Mouse (Mus musculus) bone marrow, adult 2 months (tissue): ENCODE data around the gene Accs. TPM values are rescaled to one million over a fixed set of nuclear protein-coding genes. Genes with fewer than 3 reads are reported as not detected.

Source experiments
- H3K27ac ChIP-seq: fragments of 200-500 bp; 2 replicates; pipeline ENCODE4 v1.5.1; 2012; ENCODE audit warnings: low read depth, mild to moderate bottlenecking, control low read depth, inconsistent platforms, low read length; ENCODE audit not compliant: control insufficient read depth, poor library complexity, insufficient read depth
- H3K4me1 ChIP-seq: fragments of 200-500 bp; 2 replicates; pipeline ENCODE4 v1.6.1; 2011; ENCODE audit warnings: low read length; ENCODE audit not compliant: control insufficient read depth, insufficient read depth
- H3K4me3 ChIP-seq: fragments of 200-500 bp; replicated peaks from 2 replicates; pipeline ENCODE3; 2011; ENCODE audit warnings: mild to moderate bottlenecking, low read depth, low read length, control low read depth; ENCODE audit not compliant: control insufficient read depth
- CTCF ChIP-seq: fragments of 200-500 bp; IDR thresholded peaks from 2 replicates; pipeline ENCODE4 v1.5.1; 2011; ENCODE audit warnings: low read length, control low read depth; ENCODE audit not compliant: control insufficient read depth, insufficient read depth
- POLR2A ChIP-seq: fragments of 200-500 bp; IDR thresholded peaks from 2 replicates; pipeline ENCODE4 v1.6.1; 2011; ENCODE audit warnings: low read depth, mild to moderate bottlenecking, control low read depth, low read length, borderline replicate concordance; ENCODE audit not compliant: control insufficient read depth
- WGBS: fragments of 180-500 bp; shearing (Covaris S2); methylation state at CpG from one replicate; pipeline ENCODE4 v1.1.7; 2018; 5-methylcytosine and 5-hydroxymethylcytosine counted together
- polyA plus RNA-seq: library from polyadenylated mRNA; stranded (reverse); fragments of >200 nt; gene quantifications from 2 replicates; pipeline ENCODE4 v1.2.4, GENCODE M21; 2011; ENCODE audit warnings: low replicate concordance; ENCODE audit not compliant: missing spikeins, insufficient read depth, insufficient read length

The Accs gene
- polyA plus RNA-seq, 1 experiment, result 6.3 TPM

GRCm38 (mm10) chr2:93871411-93871925 is 21.7 kb upstream of the Accs start:
- TF ChIP-seq CTCF (no peak), POLR2A (no peak)
- Histone ChIP-seq H3K27ac (no peak overlapping the region), H3K4me1 (no peaks in the 10 kb centered on the region), H3K4me3 (no peak overlapping the region)
- 86% methylated on average over 4 of the region's 4 CpGs for WGBS

GRCm38 (mm10) chr2:93870842-93871241 is 21.1 kb upstream of the Accs start:
- H3K27ac ChIP-seq, result no peak overlapping the region
- H3K4me3 ChIP-seq, result no peak overlapping the region
- TF ChIP-seq POLR2A, result no peak
- TF ChIP-seq CTCF, result no peak
- H3K4me1 ChIP-seq, result no peaks in the 10 kb centered on the region
- 42% methylated on average over 4 of the region's 4 CpGs for WGBS

DNA sequence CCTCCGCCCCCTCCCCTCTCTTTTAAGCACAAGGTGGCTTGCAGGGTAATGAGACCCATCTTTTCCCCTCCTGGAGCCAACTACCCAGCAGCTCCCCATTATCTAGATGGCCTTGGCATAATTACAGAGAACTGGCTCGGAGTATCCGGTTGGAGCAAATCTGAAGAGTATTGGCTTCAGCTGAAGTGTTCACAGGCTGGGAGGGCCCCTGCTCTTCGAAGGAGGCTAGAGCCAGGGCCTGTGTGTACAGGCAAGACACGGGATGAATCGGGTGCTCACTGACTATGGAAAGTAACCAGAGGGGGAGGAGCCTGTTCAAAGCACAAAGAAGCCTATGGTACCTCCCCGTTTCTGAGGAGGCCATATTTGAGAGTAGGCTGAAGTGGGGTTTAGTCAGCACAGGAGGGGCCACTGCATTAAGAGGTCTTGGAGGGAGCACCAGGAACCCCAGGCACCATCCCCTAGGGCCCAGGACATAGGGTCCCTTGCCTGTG is 19.4 kb upstream of the Accs start, which contains the start of gene Accsl:
Gene Accsl (minus strand): TSS at position 51 of the 494 bp plus-strand sequence.
- TF ChIP-seq CTCF (no peak), POLR2A (no peak)
- Histone ChIP-seq H3K4me3 (no peak within 1 kb of the TSS), H3K27ac (no peak within 1 kb of the TSS), H3K4me1 (no peaks in the 10 kb centered on the region)
- WGBS, result 64% methylated on average over 7 of the region's 7 CpGs

DNA sequence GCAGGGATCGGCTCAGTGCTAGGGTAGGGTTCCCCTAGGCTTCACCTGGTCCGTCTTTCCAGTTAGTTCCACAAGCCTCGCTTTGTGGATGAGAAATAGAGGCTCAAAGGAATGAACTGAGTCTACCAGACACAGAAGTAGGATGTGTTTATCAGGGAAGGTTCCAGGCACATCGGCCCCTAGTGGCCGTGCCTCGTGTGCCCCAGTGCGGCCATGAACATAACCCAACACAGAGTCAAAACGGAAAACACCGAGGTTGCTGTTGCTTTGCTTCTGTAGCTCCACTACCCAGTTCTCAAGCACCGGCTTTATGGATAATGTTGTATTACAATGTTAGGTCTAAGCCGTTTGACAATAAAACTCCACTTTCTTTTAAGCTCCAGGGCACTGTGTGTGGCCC is 18.8 kb upstream of the Accs start:
- TF ChIP-seq CTCF (no peak), POLR2A (no peak)
- H3K27ac ChIP-seq, result no peak overlapping the region
- H3K4me1 ChIP-seq, result no peaks in the 10 kb centered on the region
- H3K4me3 ChIP-seq, result no peak overlapping the region
- 85% methylated on average over 11 of the region's 11 CpGs for WGBS

DNA sequence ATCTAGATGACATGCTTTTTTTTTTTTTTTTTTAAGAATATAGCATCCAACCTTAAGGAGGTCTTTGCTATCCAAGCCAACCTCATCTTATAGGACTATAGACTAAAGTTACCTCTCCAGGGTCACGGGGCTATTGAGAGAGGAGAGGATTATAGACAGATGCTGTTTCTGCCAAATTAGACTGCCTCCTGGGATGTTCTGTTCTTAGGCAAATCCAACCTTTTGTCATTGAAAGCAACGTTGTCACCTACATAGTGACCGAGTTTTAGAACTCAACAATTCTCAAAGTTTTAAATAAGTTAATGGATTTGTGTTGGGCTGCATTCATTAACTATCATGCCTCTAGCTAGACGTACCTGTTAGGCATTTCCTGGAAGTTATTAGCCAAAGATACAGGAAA is 13.5 kb upstream of the Accs start:
- 69% methylated on average over 4 of the region's 4 CpGs for WGBS
- Histone ChIP-seq H3K27ac (no peak overlapping the region), H3K4me1 (no peaks in the 10 kb centered on the region; the same call in 1 of the 2 replicates), H3K4me3 (no peak overlapping the region)
- TF ChIP-seq POLR2A (no peak), CTCF (no peak)

DNA sequence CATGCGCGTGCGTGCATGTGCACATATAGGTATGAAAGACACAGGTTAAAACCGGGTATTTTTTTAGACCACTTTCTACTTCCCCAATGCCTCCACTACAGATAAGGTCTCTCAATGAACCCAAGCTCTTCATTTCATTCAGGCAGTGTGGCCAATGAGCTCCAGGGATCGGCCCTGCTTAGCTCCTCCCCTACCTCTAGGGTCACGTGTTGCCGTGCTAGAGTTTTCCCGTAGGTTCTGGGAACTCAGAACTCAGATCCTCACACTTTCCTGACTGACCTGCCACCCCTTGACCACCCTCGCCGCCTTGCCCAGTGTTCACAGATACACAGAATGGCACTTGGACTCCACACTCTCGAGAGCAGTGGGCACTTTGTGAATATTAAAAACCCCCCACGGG is 9.1 kb upstream of the Accs start:
- Histone ChIP-seq H3K27ac (no peak overlapping the region), H3K4me1 (no peaks in the 10 kb centered on the region; the same call in 1 of the 2 replicates), H3K4me3 (no peak overlapping the region)
- WGBS, result 56% methylated on average over 12 of the region's 12 CpGs
- TF ChIP-seq POLR2A, result no peak
- no peak for TF ChIP-seq CTCF

DNA sequence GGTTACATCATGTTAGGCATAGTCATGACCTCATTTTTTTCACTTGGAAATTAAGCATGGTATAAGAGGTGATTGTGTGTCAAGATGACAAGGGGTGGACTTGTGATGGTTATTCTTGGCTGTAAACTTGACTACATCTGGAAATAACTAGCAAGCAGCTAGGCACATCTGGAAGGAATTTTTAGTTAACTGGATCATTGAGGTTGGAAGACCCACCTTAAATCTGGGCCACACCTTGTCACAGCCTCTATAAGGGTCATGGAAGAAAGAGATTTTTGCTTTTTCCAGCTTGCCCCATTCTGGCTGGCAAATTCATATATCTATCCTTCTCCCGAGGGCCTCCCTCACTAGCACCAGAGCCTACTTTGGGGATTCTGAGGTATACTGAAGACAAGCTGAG is 1.6 kb upstream of the Accs start:
- Histone ChIP-seq H3K4me1 (no peaks in the 10 kb centered on the region), H3K4me3 (no peak overlapping the region), H3K27ac (no peak overlapping the region)
- WGBS, result 78% methylated on average over 1 of the region's 1 CpGs
- TF ChIP-seq CTCF, result no peak
- TF ChIP-seq POLR2A, result no peak

DNA sequence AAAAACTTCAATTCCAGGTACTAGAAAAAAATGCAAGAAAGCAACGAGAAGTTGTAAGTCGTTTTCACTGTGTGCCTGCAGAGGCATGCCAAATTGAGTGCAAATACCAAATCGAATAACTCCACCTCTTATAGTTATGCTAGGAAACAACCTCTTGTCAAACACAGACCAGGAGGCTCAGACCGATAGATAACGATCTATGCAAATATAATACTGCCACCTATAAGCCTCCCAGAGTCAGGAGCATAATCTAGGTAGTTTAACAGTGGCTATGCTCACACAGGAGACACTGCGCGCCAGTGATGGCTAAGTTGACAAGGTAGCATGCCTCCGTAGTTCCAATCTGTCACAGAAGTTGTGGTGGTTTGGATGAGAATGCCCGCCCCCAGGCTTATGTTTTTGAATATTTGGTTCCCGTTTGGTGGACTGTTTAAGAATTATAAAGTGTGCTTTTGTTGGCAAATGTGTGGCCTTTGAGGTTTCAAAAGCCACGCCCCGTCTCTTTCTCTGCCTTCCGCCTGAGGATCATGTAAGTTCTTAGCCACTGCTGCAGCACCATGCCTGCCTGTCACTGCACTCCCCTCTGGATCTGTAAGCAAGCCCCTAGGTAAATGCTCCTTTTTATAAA is 688 bp upstream of the Accs start:
- Histone ChIP-seq H3K27ac (no peak overlapping the region), H3K4me3 (peak overlapping the region; percentile 43), H3K4me1 (no peaks in the 10 kb centered on the region)
- TF ChIP-seq CTCF (no peak), POLR2A (no peak)
- WGBS, result 1% methylated on average over 13 of the region's 13 CpGs

DNA sequence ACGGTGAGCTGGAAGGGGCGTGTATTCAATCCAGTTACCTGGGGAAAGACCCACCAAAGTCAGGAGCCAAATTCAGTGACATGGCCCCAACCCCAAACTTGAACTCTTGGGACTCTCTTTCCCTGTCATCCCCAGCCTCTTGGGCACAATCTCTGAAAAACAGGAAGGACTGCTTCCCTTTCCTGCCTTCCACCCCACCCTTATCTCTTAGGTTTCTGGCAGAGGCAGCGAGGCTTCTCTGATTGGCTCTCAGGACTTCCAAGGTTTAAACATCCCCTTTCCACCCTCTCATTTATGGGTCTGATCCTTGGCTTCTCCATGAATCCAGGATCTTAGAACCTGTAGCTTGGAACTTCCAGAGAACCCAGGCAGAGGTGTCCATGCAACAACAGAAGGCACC is 8.4 kb downstream of the Accs start:
- WGBS, result 74% methylated on average over 3 of the region's 3 CpGs
- no peak overlapping the region for H3K4me3 ChIP-seq
- no peak overlapping the region for H3K27ac ChIP-seq
- TF ChIP-seq CTCF (no peak), POLR2A (no peak)
- H3K4me1 ChIP-seq, result no peaks in the 10 kb centered on the region
